ENCODE assay signal across 11 mouse cellular contexts in the genomic region with DNA sequence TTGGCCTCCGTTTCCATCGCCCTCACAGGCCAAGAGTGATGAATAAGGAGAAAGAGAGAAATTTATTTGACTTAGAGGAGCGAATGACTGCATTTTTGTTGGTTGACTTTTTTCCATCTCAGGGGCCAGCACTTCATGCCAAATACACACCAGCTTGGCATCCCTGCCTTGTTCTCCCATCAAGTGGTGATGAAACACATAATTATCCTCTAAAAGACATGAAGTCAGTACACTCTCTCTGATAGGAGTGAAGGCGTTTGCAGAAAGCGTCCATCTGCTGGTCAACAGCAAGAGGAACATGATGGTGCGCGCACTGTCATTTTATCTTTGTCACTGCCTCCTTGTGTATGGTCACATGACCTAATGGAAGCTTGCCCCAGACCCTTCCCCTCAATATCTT.
DNase-seq lines count a peak whose midpoint lies in the region; ATAC-seq lines count a peak whose summit lies in the region.
"Had no signal": no experiment of that assay in that cellular context is flagged by ENCODE, and none has a peak within 500 bp of the region (broad histone marks: within the 10 kb centered on the region; RNA-seq: fewer than 3 reads in every experiment).

No protein-coding gene starts in this region.

- DNase-seq in cerebellum, postnatal 14 days = peak; percentile 29 to 48
- no peak for DNase-seq in cerebellum, adult 11 months
- peak; percentile 31 to 37 for DNase-seq in layer of hippocampus, postnatal 14 days (ENCODE audit: low spot score in 2 of 2)
- DNase-seq in layer of hippocampus, postnatal 36 days = no peak
- peak; percentile 16 to 48 for DNase-seq in heart, adult 9 months (ENCODE audit: low spot score in 2 of 2)
- DNase-seq in lung, postnatal 10 days = peak; percentile 85
- no peak for DNase-seq in thymus, postnatal 36 days
- DNase-seq: thymus, adult 2 months had no signal

- ATAC-seq in frontal cortex, adult (ENCODE audit: low TSS enrichment) = no peak
- ATAC-seq: activated CD4-positive, CD25-positive, alpha-beta regulatory T cell, adult 4 months; liver, embryonic 12.5 days had no signal

Comparison
In these comparisons a context has a peak if more than half of its experiments do, and no peak if none do; other contexts are left out.
1. DNase-seq: peak in cerebellum, postnatal 14 days (2 of 2), layer of hippocampus, postnatal 14 days (2 of 2), heart, adult 9 months (2 of 2) and lung, postnatal 10 days (single experiment); none in cerebellum, adult 11 months (single experiment), layer of hippocampus, postnatal 36 days (0 of 2) and thymus, postnatal 36 days (0 of 2).